ENCODE assay signal across 12 mouse cellular contexts in the genomic region with DNA sequence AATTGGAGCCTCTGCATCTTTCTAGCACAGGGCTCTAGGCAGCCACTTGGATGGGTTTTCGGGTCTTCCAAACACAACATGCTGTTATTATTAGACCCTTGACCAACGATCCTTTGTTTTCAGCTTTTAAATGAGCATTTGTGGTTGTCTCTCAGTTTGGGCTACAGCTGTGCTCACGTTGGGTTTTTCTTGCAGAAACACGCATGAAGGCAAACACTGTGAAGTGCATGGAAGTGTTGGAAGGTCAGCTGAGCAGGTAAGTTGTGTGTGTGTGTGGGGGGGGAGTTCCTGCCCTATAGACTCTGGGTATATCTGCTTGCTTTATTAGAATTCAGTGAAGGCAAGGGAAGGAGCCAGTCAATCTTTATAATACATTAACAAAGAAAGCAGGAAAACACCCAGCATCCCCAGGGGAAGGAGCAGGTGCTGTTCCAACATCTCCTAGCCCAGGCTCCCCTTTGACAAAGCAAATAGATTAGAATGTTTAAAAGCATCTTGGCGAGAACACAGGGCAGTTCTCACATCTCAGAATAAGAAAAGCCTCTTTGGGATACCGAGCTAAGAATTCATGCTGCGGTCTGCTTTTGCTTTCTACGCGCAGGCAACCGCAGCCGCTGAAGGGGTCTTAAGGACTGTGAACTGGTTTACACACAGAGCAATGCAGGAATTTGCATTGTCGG.
A peak's percentile ranks its signal among the peaks of the same experiment; 100 is the strongest.
DNase-seq lines count a peak whose midpoint lies in the region; ATAC-seq lines count a peak whose summit lies in the region.
"Had no signal": no experiment of that assay in that cellular context is flagged by ENCODE, and none has a peak within 500 bp of the region (broad histone marks: within the 10 kb centered on the region; RNA-seq: fewer than 3 reads in every experiment).

No protein-coding gene starts in this region.

- no peaks in the 10 kb centered on the region for H3K27me3 ChIP-seq in embryonic facial prominence, embryonic 11.5 days (ENCODE audit: control insufficient read depth, insufficient read depth, low read length)
- no peaks in the 10 kb centered on the region; the same call in 1 of the 2 replicates for H3K27me3 ChIP-seq in hindbrain, embryonic 12.5 days
- H3K27me3 ChIP-seq in midbrain, embryonic 13.5 days = peaks cover 3% of the 10 kb centered on the region; the same call in 1 of the 2 replicates
- H3K27me3 ChIP-seq: liver, embryonic 15.5 days had no signal

- no peak overlapping the region for H3K4me3 ChIP-seq in embryonic facial prominence, embryonic 11.5 days (ENCODE audit: low read depth, low read length)
- H3K4me3 ChIP-seq in hindbrain, embryonic 12.5 days = no peak overlapping the region
- no peak overlapping the region for H3K4me3 ChIP-seq in midbrain, embryonic 13.5 days (replicated peaks)
- H3K4me3 ChIP-seq: liver, embryonic 15.5 days had no signal

- H3K27ac ChIP-seq in embryonic facial prominence, embryonic 11.5 days (replicated peaks; ENCODE audit: low read depth, low read length) = peak overlapping the region; percentile 65
- peak overlapping the region; percentile 84 for H3K27ac ChIP-seq in hindbrain, embryonic 12.5 days
- H3K27ac ChIP-seq in midbrain, embryonic 13.5 days = peak overlapping the region; percentile 84
- H3K27ac ChIP-seq: liver, embryonic 15.5 days had no signal

- no peak overlapping the region for H3K9ac ChIP-seq in embryonic facial prominence, embryonic 11.5 days (replicated peaks; ENCODE audit: low read length)
- H3K9ac ChIP-seq in hindbrain, embryonic 12.5 days = no peak overlapping the region
- H3K9ac ChIP-seq in midbrain, embryonic 13.5 days (replicated peaks) = peak overlapping the region; percentile 21; the same call in 1 of the 2 replicates
- H3K9ac ChIP-seq: liver, embryonic 15.5 days had no signal

- 17% methylated on average over 12 of the region's 12 CpGs for WGBS in embryonic facial prominence, embryonic 11.5 days
- WGBS in hindbrain, embryonic 12.5 days = 21% methylated on average over 12 of the region's 12 CpGs
- 13% methylated on average over 12 of the region's 12 CpGs for WGBS in midbrain, embryonic 13.5 days

- no peak for DNase-seq in frontal cortex, adult 2 months (ENCODE audit: extremely low spot score in 1 of 2, low spot score in 1 of 2)
- no peak for DNase-seq in embryonic facial prominence, embryonic 11.5 days (ENCODE audit: low spot score)
- DNase-seq in kidney, adult 11 months = no peak
- DNase-seq in left cerebral cortex, adult 18-20 months (ENCODE audit: low spot score in 2 of 2) = no peak
- DNase-seq in lung, postnatal 4 days = no peak
- DNase-seq: adrenal gland, postnatal 36 days; cerebellum, adult 9-11 months; kidney, postnatal 36 days had no signal

- H3K9me3 ChIP-seq in embryonic facial prominence, embryonic 11.5 days (replicated peaks; ENCODE audit: control insufficient read depth, low read length) = no peaks in the 10 kb centered on the region
- H3K9me3 ChIP-seq in hindbrain, embryonic 12.5 days (replicated peaks) = no peaks in the 10 kb centered on the region
- H3K9me3 ChIP-seq in midbrain, embryonic 13.5 days = no peaks in the 10 kb centered on the region
- H3K9me3 ChIP-seq: liver, embryonic 15.5 days had no signal

- 0 out of 2 replicates have a peak, but pooled peaks have one; percentile 31 for ATAC-seq in frontal cortex, adult (ENCODE audit: low TSS enrichment)
- 0 out of 2 replicates have a peak, but pooled peaks have one; percentile 16 for ATAC-seq in embryonic facial prominence, embryonic 11.5 days (replicated peaks; ENCODE audit: insufficient number of reproducible peaks, low FRiP score, low TSS enrichment, low read depth)
- peak; percentile 27; the same call in 1 of the 2 replicates for ATAC-seq in hindbrain, embryonic 12.5 days (ENCODE audit: low FRiP score)
- peak; percentile 78 for ATAC-seq in midbrain, embryonic 13.5 days

- H3K36me3 ChIP-seq in embryonic facial prominence, embryonic 11.5 days (replicated peaks; ENCODE audit: control insufficient read depth, insufficient read depth, low read depth, low read length) = no peaks in the 10 kb centered on the region
- no peaks in the 10 kb centered on the region for H3K36me3 ChIP-seq in hindbrain, embryonic 12.5 days
- no peaks in the 10 kb centered on the region for H3K36me3 ChIP-seq in midbrain, embryonic 13.5 days
- H3K36me3 ChIP-seq: liver, embryonic 15.5 days had no signal

- peak overlapping the region; percentile 28; the same call in 1 of the 2 replicates for H3K4me2 ChIP-seq in embryonic facial prominence, embryonic 11.5 days (ENCODE audit: low read depth, low read length)
- peak overlapping the region; percentile 28 for H3K4me2 ChIP-seq in hindbrain, embryonic 12.5 days (replicated peaks)
- H3K4me2 ChIP-seq in midbrain, embryonic 13.5 days (replicated peaks) = peak overlapping the region; percentile 27
- H3K4me2 ChIP-seq: liver, embryonic 15.5 days had no signal

- H3K4me1 ChIP-seq in embryonic facial prominence, embryonic 11.5 days (ENCODE audit: control insufficient read depth, insufficient read depth, low read length) = no peaks in the 10 kb centered on the region
- peaks cover 28% of the 10 kb centered on the region for H3K4me1 ChIP-seq in hindbrain, embryonic 12.5 days
- peaks cover 41% of the 10 kb centered on the region for H3K4me1 ChIP-seq in midbrain, embryonic 13.5 days (replicated peaks)
- H3K4me1 ChIP-seq: liver, embryonic 15.5 days had no signal

Comparison
In these comparisons a context has a peak if more than half of its experiments do, and no peak if none do; other contexts are left out.
1. ATAC-seq: peak in every context shown above with its lines; median percentile 78 in midbrain, embryonic 13.5 days; 31 in frontal cortex, adult; 27 in hindbrain, embryonic 12.5 days; 16 in embryonic facial prominence, embryonic 11.5 days.